Mouse (Mus musculus): ENCODE measurements around the gene Vamp9. TPM values are rescaled to one million over a fixed set of nuclear protein-coding genes. Genes with fewer than 3 reads are reported as not detected.

Vamp9 gene
- polyA plus RNA-seq, 1 experiment from 2014 or later, result 0.93 TPM

GRCm38 (mm10) chr5:99891516-99892441 lies 14.3 kb upstream of the Vamp9 start:
- H3K27me3 ChIP-seq, result no peaks in the 10 kb centered on the region
- H3K4me1 ChIP-seq (replicated peaks), result no peaks in the 10 kb centered on the region
- peak; percentile 43; the same call in 1 of the 2 replicates for ATAC-seq (ENCODE audit: low FRiP score)
- H3K9me3 ChIP-seq, result no peaks in the 10 kb centered on the region
- H3K36me3 ChIP-seq, result no peaks in the 10 kb centered on the region
- no peak overlapping the region for H3K4me3 ChIP-seq
- no peak overlapping the region for H3K9ac ChIP-seq
- WGBS, result 68% methylated on average over 12 of the region's 12 CpGs
- no peak overlapping the region for H3K4me2 ChIP-seq
- no peak overlapping the region for H3K27ac ChIP-seq

GRCm38 (mm10) chr5:99900041-99900440 lies 6.0 kb upstream of the Vamp9 start:
- no peaks in the 10 kb centered on the region for H3K36me3 ChIP-seq
- H3K9ac ChIP-seq, result no peak overlapping the region
- H3K27me3 ChIP-seq, result 0 out of 2 replicates have a peak, but pooled peaks cover 12% of the 10 kb centered on the region
- no peak overlapping the region for H3K4me3 ChIP-seq
- peak; percentile 84; the same call in 1 of the 2 replicates for ATAC-seq (ENCODE audit: low FRiP score)
- no peak overlapping the region for H3K4me2 ChIP-seq
- no peaks in the 10 kb centered on the region for H3K9me3 ChIP-seq
- H3K27ac ChIP-seq, result no peak overlapping the region
- 11% methylated on average over 6 of the region's 6 CpGs for WGBS
- no peaks in the 10 kb centered on the region for H3K4me1 ChIP-seq (replicated peaks)

- H3K4me2 ChIP-seq, result peak overlapping the region; percentile 58; the same call in 1 of the 2 replicates
- 64% methylated on average over 7 of the region's 7 CpGs for WGBS
- 0 out of 2 replicates have a peak, but pooled peaks have one; percentile 2 for ATAC-seq (ENCODE audit: low FRiP score)
- peak overlapping the region; percentile 91; the same call in 1 of the 2 replicates for H3K27ac ChIP-seq
- H3K36me3 ChIP-seq, result no peaks in the 10 kb centered on the region
- H3K4me1 ChIP-seq (replicated peaks), result 0 out of 2 replicates have a peak, but pooled peaks cover 4% of the 10 kb centered on the region
- no peaks in the 10 kb centered on the region for H3K9me3 ChIP-seq
- 0 out of 2 replicates have a peak, but pooled peaks cover 3% of the 10 kb centered on the region for H3K27me3 ChIP-seq
- H3K4me3 ChIP-seq, result peak overlapping the region; percentile 57
- H3K9ac ChIP-seq, result no peak overlapping the region
Observed at GRCm38 (mm10) chr5:99905731-99906130, 323 bp upstream of the Vamp9 start.

- no peak overlapping the region for H3K9ac ChIP-seq
- H3K4me3 ChIP-seq, result no peak overlapping the region
- H3K9me3 ChIP-seq, result no peaks in the 10 kb centered on the region
- 52% methylated on average over 7 of the region's 7 CpGs for WGBS
- no peak overlapping the region for H3K4me2 ChIP-seq
- no peak for ATAC-seq (ENCODE audit: low FRiP score)
- H3K27ac ChIP-seq, result no peak overlapping the region
- no peaks in the 10 kb centered on the region for H3K36me3 ChIP-seq
- H3K4me1 ChIP-seq (replicated peaks), result no peaks in the 10 kb centered on the region
- 0 out of 2 replicates have a peak, but pooled peaks cover 10% of the 10 kb centered on the region for H3K27me3 ChIP-seq
Observed at GRCm38 (mm10) chr5:99915494-99915893, 9.4 kb downstream of the Vamp9 start.

DNA sequence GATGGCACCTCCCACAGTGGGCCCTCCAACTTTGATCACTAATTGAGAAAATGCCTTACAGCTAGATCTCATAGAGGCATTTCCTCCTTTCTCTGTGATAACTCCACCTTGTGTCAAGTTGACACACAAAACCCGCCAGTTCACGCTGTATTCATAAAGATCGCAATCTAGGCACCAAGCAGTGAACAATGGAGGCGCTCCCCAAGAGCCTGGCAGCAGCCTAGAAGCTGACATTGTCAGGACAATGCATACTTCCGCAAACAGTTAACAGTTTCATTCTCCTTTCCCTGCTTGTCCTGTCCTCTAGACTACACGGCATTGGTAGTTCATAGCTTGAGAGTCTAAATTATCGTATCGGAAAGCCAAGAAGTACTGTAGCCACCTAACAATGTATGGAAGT lies 16.0 kb downstream of the Vamp9 start:
- Histone ChIP-seq H3K36me3 (no peaks in the 10 kb centered on the region), H3K27ac (no peak overlapping the region), H3K4me1 (replicated peaks) (no peaks in the 10 kb centered on the region), H3K9me3 (no peaks in the 10 kb centered on the region), H3K9ac (no peak overlapping the region), H3K27me3 (no peaks in the 10 kb centered on the region), H3K4me2 (no peak overlapping the region), H3K4me3 (no peak overlapping the region)
- no peak for ATAC-seq (ENCODE audit: low FRiP score)
- 72% methylated on average over 8 of the region's 8 CpGs for WGBS

- Histone ChIP-seq H3K9me3 (no peaks in the 10 kb centered on the region), H3K4me3 (no peak overlapping the region), H3K4me1 (replicated peaks) (no peaks in the 10 kb centered on the region), H3K36me3 (no peaks in the 10 kb centered on the region), H3K27ac (no peak overlapping the region), H3K4me2 (no peak overlapping the region), H3K27me3 (no peaks in the 10 kb centered on the region), H3K9ac (no peak overlapping the region)
- no peak for ATAC-seq (ENCODE audit: low FRiP score)
- 47% methylated on average over 4 of the region's 4 CpGs for WGBS
Observed at GRCm38 (mm10) chr5:99927951-99928350, 21.9 kb downstream of the Vamp9 start.

- Histone ChIP-seq H3K27ac (no peak overlapping the region), H3K4me1 (replicated peaks) (no peaks in the 10 kb centered on the region), H3K27me3 (no peaks in the 10 kb centered on the region), H3K4me3 (no peak overlapping the region), H3K9ac (no peak overlapping the region), H3K4me2 (no peak overlapping the region), H3K9me3 (no peaks in the 10 kb centered on the region), H3K36me3 (no peaks in the 10 kb centered on the region)
- 89% methylated on average over 6 of the region's 6 CpGs for WGBS
- ATAC-seq (ENCODE audit: low FRiP score), result no peak
Observed at GRCm38 (mm10) chr5:99931910-99932309, 25.9 kb downstream of the Vamp9 start.

GRCm38 (mm10) chr5:99939440-99939839 lies 33.4 kb downstream of the Vamp9 start:
- Histone ChIP-seq H3K27me3 (no peaks in the 10 kb centered on the region), H3K4me3 (no peak overlapping the region), H3K9ac (no peak overlapping the region), H3K9me3 (peaks cover 8% of the 10 kb centered on the region; the same call in 1 of the 2 replicates), H3K36me3 (peaks cover 4% of the 10 kb centered on the region; the same call in 1 of the 2 replicates), H3K4me2 (no peak overlapping the region), H3K4me1 (replicated peaks) (peaks cover 3% of the 10 kb centered on the region; the same call in 1 of the 2 replicates), H3K27ac (no peak overlapping the region)
- ATAC-seq (ENCODE audit: low FRiP score), result no peak
- 72% methylated on average over 3 of the region's 3 CpGs for WGBS

GRCm38 (mm10) chr5:99941273-99941672 lies 35.2 kb downstream of the Vamp9 start:
- Histone ChIP-seq H3K27ac (no peak overlapping the region), H3K36me3 (peaks cover 22% of the 10 kb centered on the region), H3K27me3 (no peaks in the 10 kb centered on the region), H3K4me2 (no peak overlapping the region), H3K9ac (no peak overlapping the region), H3K9me3 (peaks cover 18% of the 10 kb centered on the region), H3K4me1 (replicated peaks) (peaks cover 3% of the 10 kb centered on the region; the same call in 1 of the 2 replicates), H3K4me3 (no peak overlapping the region)
- ATAC-seq (ENCODE audit: low FRiP score), result no peak
- WGBS, result 79% methylated on average over 10 of the region's 10 CpGs

GRCm38 (mm10) chr5:99941776-99942502 lies 35.9 kb downstream of the Vamp9 start:
- 34% methylated on average over 10 of the region's 10 CpGs for WGBS
- Histone ChIP-seq H3K9me3 (peaks cover 18% of the 10 kb centered on the region), H3K36me3 (peaks cover 27% of the 10 kb centered on the region), H3K4me3 (no peak overlapping the region), H3K4me1 (replicated peaks) (peaks cover 3% of the 10 kb centered on the region; the same call in 1 of the 2 replicates), H3K4me2 (no peak overlapping the region), H3K27ac (no peak overlapping the region), H3K27me3 (no peaks in the 10 kb centered on the region), H3K9ac (no peak overlapping the region)
- no peak for ATAC-seq (ENCODE audit: low FRiP score)

DNA sequence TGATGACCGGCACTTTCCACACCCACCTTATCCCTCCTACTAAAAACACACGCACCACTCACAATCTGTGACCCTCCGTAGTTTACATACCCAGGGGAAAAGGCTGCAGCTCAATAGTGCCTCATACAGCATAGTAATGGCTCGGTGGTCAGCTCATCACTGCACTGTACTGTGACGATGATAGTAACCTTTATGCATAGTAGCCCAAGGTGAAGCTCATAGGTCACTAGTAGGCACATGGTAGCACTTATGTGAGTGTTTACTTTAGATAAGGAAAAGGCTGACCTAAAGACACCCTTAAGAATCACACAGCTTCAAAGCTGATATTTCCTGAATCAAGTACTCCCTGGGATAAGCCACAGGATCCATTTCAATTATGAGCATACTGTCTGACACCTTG lies 46.5 kb downstream of the Vamp9 start:
- ATAC-seq (ENCODE audit: low FRiP score), result peak; percentile 28; the same call in 1 of the 2 replicates
- no peaks in the 10 kb centered on the region for H3K27me3 ChIP-seq
- 0 out of 2 replicates have a peak, but pooled peaks cover 3% of the 10 kb centered on the region for H3K4me1 ChIP-seq (replicated peaks)
- H3K27ac ChIP-seq, result no peak overlapping the region
- 85% methylated on average over 5 of the region's 5 CpGs for WGBS
- no peaks in the 10 kb centered on the region for H3K9me3 ChIP-seq
- no peak overlapping the region for H3K4me3 ChIP-seq
- peaks cover 10% of the 10 kb centered on the region; the same call in 1 of the 2 replicates for H3K36me3 ChIP-seq
- no peak overlapping the region for H3K9ac ChIP-seq
- no peak overlapping the region for H3K4me2 ChIP-seq

- H3K27ac ChIP-seq, result no peak overlapping the region
Observed at GRCm38 (mm10) chr5:99953883-99954282, 47.8 kb downstream of the Vamp9 start.

More at GRCm38 (mm10) chr5:99953883-99954282, 47.8 kb downstream of the Vamp9 start:
- Histone ChIP-seq H3K9me3 (no peaks in the 10 kb centered on the region), H3K4me3 (no peak overlapping the region), H3K4me1 (replicated peaks) (0 out of 2 replicates have a peak, but pooled peaks cover 3% of the 10 kb centered on the region), H3K9ac (no peak overlapping the region), H3K36me3 (peaks cover 17% of the 10 kb centered on the region), H3K27me3 (no peaks in the 10 kb centered on the region), H3K4me2 (no peak overlapping the region)
- no peak; the same call in 1 of the 2 replicates for ATAC-seq (ENCODE audit: low FRiP score)
- 11% methylated on average over 1 of the region's 1 CpGs for WGBS
